Mouse (Mus musculus): ENCODE measurements around the gene Olfr410. TPM values are rescaled to one million over a fixed set of nuclear protein-coding genes. Genes with fewer than 3 reads are reported as not detected.
A peak's percentile ranks its signal among the peaks of the same experiment; 100 is the strongest.

Olfr410 gene
- total RNA-seq (2021), result not detected

DNA sequence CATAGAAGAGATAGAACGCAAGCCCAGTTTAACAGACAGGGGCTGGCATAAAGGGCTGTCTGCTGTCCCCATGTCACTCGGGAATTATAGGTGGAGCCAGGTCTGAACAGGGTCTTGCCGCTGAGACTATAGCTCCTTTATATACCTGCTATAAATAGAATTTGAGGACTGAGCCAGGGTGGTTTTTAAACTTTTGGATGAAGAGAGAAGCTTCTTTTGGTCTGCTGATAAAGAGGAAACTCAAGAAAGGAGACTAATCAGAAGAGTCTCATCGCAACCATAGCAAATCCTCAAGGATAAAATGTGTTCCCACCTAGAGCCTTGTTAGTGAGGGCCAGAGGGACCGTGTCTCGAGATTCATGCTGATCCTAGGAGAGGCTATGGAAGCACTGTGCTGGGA, at the start of gene Olfr410:
Gene Olfr410, minus strand, starts transcription at position 101 of the 400 bp plus-strand sequence.
- DNase-seq (ENCODE audit: extremely low spot score in 1 of 2, low spot score in 1 of 2), result no peak

DNA sequence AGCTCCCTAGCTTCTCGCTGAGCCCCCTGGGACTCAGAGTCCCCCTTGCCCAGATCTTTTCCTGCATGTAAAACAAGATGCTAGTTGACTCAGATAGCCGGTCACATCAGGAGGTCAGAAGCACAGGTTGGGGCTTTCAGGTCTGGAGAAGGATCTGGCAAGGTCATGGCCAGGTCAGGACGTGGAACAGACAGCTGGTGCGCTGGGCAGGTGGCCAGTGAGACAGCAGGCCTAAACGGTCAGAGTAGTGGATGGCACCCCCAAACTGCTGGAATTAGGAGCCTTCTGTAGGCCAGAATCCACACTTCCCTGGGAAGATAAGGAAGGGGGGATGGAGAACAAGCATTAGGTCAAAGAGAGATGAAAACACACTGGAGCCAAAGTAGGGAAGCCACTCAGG, 49.4 kb upstream of the Olfr410 start:
- no peak for DNase-seq (ENCODE audit: extremely low spot score in 1 of 2, low spot score in 1 of 2)

DNA sequence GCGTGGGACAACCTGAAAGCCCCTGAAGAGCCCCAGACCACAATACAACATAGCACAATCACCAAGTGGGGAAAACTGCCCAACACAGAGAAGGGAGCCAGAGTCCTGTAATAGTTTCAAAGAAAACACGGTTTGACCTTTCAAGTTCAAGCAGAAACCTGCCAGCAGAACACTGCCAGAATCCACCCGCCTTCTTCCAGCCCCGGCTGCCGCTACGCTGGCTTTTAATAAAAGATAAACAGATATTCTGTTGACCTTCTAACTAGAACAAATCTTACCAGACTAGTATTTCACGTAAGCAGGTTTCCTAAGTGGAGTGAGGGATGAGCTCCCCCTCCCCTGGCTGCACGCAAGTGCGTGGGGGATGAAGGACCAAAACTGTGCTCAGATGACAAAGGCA, 47.8 kb upstream of the Olfr410 start:
- DNase-seq (ENCODE audit: extremely low spot score in 1 of 2, low spot score in 1 of 2), result no peak

DNA sequence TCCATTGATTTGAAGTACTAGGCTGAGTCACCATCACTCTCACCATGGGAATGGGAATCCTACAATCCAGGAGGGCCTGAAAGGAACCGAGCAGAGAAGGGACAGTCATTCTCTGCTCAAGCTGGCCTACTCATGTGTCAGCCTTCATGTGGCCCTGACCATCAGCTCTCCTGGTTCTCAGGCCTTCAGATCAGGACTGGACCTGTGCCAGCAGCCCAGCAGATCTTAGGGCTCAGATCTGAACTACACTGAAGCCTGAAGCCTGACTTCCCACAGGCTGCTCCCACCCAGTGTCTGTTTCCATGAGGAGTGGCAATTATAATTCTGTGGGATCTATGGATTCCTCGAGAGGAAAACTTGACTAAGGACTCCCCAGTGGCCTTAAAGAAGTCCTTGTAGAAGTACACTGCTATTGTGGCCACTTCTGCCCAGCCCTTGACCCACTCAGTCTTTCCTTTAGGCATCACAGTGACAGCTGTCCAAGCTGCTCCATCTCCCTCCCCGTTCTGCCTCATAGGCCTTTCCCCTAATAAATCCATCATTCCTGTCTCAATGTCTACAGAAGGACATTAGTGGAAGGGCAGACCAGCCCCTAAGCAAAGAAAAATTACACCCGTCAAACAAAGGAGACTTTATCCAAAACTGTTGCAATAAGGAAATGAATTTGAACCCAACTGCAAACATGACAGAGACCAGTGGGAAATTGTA, 41.5 kb upstream of the Olfr410 start:
- DNase-seq (ENCODE audit: extremely low spot score in 1 of 2, low spot score in 1 of 2), result peak in 1 of 2 experiments; percentile 3

DNA sequence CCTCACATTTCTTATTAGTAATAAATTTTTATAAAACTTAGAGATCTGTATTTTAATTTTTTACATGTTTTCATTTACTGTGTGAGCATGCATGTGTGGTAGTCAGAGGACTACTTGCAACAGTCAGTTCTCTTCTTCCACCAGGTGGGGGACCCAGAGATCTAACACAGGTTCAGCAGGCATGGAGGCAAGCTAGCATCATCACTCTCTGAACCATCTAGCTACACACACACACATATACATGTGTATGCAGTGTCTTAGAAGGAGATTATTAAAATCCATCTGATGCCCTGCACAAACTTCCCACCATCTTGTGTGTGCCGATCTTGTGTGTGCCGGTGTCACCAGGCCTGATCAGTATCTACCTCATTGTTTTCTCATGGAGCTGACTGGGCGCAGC, 39.0 kb upstream of the Olfr410 start:
- DNase-seq (ENCODE audit: extremely low spot score in 1 of 2, low spot score in 1 of 2), result peak; percentile 49 to 71

DNA sequence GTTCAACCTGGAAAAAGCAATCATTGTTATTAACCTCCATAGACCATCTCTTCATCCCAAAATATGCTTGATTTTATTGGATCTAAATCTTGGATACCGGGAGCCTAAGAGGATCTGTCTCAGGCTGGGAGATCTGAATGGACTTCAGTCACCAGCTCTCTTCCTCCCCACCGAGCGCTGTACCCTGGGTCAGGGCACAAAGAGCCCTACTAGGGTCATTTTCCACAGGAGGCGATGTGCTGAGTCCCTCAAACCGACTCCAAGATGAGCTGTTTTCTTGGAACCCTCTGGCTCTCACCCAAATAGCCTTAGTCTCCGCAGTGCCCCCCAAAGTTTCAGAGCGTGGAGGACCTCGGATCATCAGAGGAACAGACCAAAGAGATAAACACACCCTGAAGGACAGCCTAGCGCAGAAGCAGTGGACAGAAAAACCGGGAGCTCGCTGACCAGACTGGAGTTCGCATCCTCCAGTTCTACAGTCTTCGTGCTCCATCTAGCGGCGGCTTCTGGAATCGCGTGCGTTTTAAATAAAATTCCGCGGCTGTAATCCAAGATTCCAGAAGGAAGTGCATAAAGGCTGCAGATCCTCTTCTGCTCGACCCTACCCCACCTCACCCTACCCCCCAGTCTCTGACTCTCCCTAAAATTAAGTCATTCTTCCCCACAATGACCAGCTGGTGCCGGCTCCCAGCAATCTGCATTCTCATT, 33.7 kb upstream of the Olfr410 start:
- DNase-seq (ENCODE audit: extremely low spot score in 1 of 2, low spot score in 1 of 2), result peak; percentile 88 to 94

DNA sequence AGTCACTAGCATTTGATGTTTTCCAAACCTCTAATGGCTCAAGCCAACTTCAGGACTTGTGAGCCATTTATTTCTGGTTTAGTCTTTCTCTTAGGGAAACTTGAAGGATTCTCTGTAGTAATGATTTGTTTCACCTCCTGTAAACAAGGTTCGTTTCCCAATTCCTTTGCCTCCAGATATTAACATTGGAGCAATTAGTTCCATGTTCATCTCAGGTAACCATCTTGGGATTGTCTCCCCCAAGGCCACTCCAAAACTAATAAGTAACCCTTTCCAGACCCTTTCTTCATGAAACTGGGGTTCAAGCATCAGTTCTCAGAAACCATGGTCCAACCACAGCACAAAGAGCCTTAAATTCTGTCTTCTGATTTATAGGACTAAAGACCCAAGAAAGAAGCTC, 23.9 kb upstream of the Olfr410 start, which contains the start of gene Olfr412:
Gene Olfr412, plus strand, starts transcription at position 301 of the 400 bp plus-strand sequence.
- no peak for DNase-seq (ENCODE audit: extremely low spot score in 1 of 2, low spot score in 1 of 2)

DNA sequence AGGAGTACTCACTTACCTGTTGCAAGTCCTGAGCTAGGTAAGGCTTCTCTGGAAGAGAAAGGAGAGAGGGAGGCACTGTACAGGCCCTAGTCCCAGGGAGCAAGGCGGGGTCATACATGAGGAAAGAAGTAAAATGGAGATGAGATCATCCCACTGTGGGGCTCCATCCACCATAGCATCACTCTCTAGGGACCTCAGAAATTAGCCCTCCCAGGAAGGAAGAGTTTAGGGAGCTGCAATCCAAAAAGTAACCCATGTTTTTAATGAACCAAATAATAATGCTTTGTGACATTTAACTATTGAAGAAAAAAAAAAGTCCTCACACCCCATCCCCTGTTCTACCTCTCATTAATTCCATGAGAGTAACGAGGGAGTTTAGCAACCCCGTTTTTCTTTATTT, 14.7 kb upstream of the Olfr410 start, which contains the start of gene Olfr411:
Gene Olfr411, minus strand, starts transcription at position 101 of the 400 bp plus-strand sequence.
- no peak for DNase-seq (ENCODE audit: extremely low spot score in 1 of 2, low spot score in 1 of 2)

DNA sequence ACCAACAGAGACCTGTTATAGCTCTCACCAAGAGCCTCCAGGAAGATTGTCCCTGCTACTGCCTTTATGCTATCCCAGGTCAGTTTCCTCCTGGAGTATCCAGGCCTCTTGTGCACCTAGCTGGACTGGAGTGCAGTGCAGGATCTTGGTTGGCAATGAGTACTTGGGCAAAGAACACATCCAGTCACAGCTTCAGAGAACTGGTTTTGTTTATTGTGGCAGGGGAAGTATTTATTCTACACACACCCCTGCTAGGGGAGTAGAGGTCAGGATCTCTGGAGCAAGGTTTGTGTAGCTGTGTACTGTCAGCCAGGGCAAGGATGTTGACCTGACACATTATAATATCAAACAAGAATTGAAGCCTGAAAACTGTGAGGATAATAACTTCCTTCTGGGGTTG, 9.1 kb downstream of the Olfr410 start:
- DNase-seq (ENCODE audit: extremely low spot score in 1 of 2, low spot score in 1 of 2), result no peak

DNA sequence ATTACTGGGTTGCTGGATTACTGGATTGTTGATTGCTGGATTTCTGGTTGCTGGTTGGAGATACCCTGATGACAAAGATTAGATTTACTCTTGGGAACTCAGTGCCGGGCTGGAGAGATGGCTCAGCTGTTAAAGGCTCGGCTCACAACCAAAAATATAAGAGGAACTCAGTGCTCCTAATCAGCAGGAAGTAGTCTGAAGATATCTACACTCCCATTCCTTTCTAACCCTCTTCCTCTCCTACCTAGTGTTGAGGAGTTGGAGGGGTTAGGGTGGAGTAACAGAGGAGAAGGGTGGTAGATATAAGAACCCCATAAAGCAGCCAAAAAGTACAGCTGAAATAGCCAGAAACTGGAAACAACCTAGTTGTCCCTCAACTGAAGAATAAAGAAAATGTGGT, 11.8 kb downstream of the Olfr410 start:
- no peak for DNase-seq (ENCODE audit: extremely low spot score in 1 of 2, low spot score in 1 of 2)

DNA sequence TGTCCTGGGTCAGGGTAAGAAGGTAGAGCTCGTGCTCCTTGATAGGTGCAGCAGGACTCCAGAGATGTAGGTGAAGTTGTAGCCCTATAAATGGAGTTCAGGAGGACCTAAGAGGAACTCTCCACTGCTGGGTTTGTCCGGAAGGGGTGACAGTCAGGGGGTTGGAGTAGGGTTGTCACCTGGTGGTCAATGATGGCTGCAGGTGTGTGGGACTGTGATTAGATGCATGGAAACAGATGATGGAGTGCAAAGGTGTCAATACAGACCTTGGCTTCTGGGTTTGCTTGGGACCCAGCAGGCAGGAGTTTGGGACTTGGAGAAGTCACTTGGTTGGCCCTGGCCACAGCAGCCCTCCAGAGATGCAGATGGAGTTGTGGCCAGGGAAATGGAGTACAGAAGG, 50.6 kb downstream of the Olfr410 start:
- DNase-seq (ENCODE audit: extremely low spot score in 1 of 2, low spot score in 1 of 2), result no peak

DNA sequence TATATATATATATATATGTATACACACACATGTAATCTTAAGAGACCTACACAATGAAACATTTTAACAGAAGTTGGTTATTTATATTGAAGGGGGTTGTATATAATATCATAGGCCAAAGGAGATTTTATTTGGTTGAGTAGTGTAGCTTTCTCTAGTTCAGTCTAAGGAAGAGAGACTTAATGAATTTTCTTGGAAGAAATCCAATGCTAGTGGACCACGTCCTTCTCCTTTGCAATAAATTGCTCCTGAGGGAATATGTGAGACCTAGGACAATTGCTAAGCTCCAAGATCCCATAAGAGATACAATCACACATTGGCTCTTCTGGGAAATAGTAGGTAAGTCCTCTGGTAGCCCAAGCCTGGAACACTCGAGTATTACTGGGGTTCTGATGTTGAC, 54.4 kb downstream of the Olfr410 start, which contains the start of gene Olfr59:
Gene Olfr59, plus strand, starts transcription at position 301 of the 400 bp plus-strand sequence.
- no peak for DNase-seq (ENCODE audit: extremely low spot score in 1 of 2, low spot score in 1 of 2)

Other genes starting within 250 kb of the Olfr410 start
- not detected for gene Olfr401, start 224.3 kb downstream of the Olfr410 start, total RNA-seq (2021)
- not detected for gene Olfr402, start 184.5 kb downstream of the Olfr410 start, total RNA-seq (2021)
- not detected for gene Olfr403, start 151.8 kb downstream of the Olfr410 start, total RNA-seq (2021)
- gene Olfr43, start 126.7 kb downstream of the Olfr410 start, total RNA-seq (2021), result not detected
- not detected for gene Olfr406, start 78.2 kb downstream of the Olfr410 start, total RNA-seq (2021)
- not detected for gene Olfr59, start 54.3 kb downstream of the Olfr410 start, total RNA-seq (2021)
- gene Olfr411, start 14.6 kb upstream of the Olfr410 start, total RNA-seq (2021), result not detected
- gene Olfr412, start 24.0 kb upstream of the Olfr410 start, total RNA-seq (2021), result not detected